Mouse (Mus musculus) cerebellum, postnatal 4 days (tissue): ENCODE results near the gene Grip1.
A peak's percentile ranks its signal among the peaks of the same experiment; 100 is the strongest.

ENCODE experiments used
- DNase-seq, 2 experiments: peaks; one replicate each; pipeline ENCODE4 v3.0.0; 2022; ENCODE audit warnings: low spot score in 2 of 2, mixed read lengths in 1 of 2

The Grip1 gene

GRCm38 (mm10) chr10:119564862-119565261 is 111.2 kb downstream of the Grip1 start:
- no peak for DNase-seq

GRCm38 (mm10) chr10:119573134-119573533 is 119.5 kb downstream of the Grip1 start:
- no peak for DNase-seq

- DNase-seq: no peak
Observed at GRCm38 (mm10) chr10:119575780-119576179, 122.2 kb downstream of the Grip1 start.

- no peak for DNase-seq
Observed at GRCm38 (mm10) chr10:119580024-119580423, 126.4 kb downstream of the Grip1 start.

GRCm38 (mm10) chr10:119584666-119585065 is 131.0 kb downstream of the Grip1 start:
- DNase-seq: no peak

GRCm38 (mm10) chr10:119586976-119587375 is 133.3 kb downstream of the Grip1 start:
- no peak for DNase-seq

- DNase-seq: no peak
Observed at GRCm38 (mm10) chr10:119596822-119597221, 143.2 kb downstream of the Grip1 start.

- no peak for DNase-seq
Observed at GRCm38 (mm10) chr10:119607501-119607900, 153.9 kb downstream of the Grip1 start.

GRCm38 (mm10) chr10:119608998-119609397 is 155.4 kb downstream of the Grip1 start:
- no peak for DNase-seq

GRCm38 (mm10) chr10:119610279-119610895 is 156.8 kb downstream of the Grip1 start:
- DNase-seq: no peak

- no peak for DNase-seq
Observed at GRCm38 (mm10) chr10:119612034-119612433, 158.4 kb downstream of the Grip1 start.

- no peak for DNase-seq
Observed at GRCm38 (mm10) chr10:119614726-119615125, 161.1 kb downstream of the Grip1 start.

- DNase-seq: peak in 1 of 2 experiments; percentile 50
Observed at GRCm38 (mm10) chr10:119615240-119615885, 161.7 kb downstream of the Grip1 start.

GRCm38 (mm10) chr10:119616078-119616477 is 162.4 kb downstream of the Grip1 start:
- DNase-seq: no peak

GRCm38 (mm10) chr10:119628656-119629055 is 175.0 kb downstream of the Grip1 start:
- DNase-seq: no peak

- DNase-seq: no peak
Observed at GRCm38 (mm10) chr10:119630401-119630800, 176.8 kb downstream of the Grip1 start.

- no peak for DNase-seq
Observed at GRCm38 (mm10) chr10:119631966-119632365, 178.3 kb downstream of the Grip1 start.

GRCm38 (mm10) chr10:119634544-119634943 is 180.9 kb downstream of the Grip1 start:
- no peak for DNase-seq

GRCm38 (mm10) chr10:119640534-119640933 is 186.9 kb downstream of the Grip1 start:
- peak in 1 of 2 experiments; percentile 40 for DNase-seq

- no peak for DNase-seq
Observed at GRCm38 (mm10) chr10:119641011-119641410, 187.4 kb downstream of the Grip1 start.

GRCm38 (mm10) chr10:119644289-119644688 is 190.7 kb downstream of the Grip1 start:
- no peak for DNase-seq

GRCm38 (mm10) chr10:119646500-119647439 is 193.1 kb downstream of the Grip1 start:
- DNase-seq: peak; percentile 71 to 78
